Mouse (Mus musculus) forebrain, postnatal 0 days (tissue): ENCODE results near the gene Nkg7. TPM values are rescaled to one million over a fixed set of nuclear protein-coding genes. Genes with fewer than 3 reads are reported as not detected.

Experiments
- ATAC-seq: fragments of 200-750 bp; cut with Nextera tagmentation; 2 replicates; pipeline ENCODE4 v1.8.0; 2017; ENCODE audit warnings: mild to moderate bottlenecking, moderate library complexity
- DNase-seq: peaks from one replicate; pipeline ENCODE4 v3.0.0-alpha.2; 2015
- H3K27ac ChIP-seq: fragments of 300-500 bp; sonication (generic); 2 replicates; pipeline ENCODE4 v1.5.1; 2014; ENCODE audit warnings: low read depth, mild to moderate bottlenecking, antibody characterized with exemption, low read length, moderate library complexity, mixed read lengths
- H3K27me3 ChIP-seq: fragments of 300-500 bp; sonication (generic); 2 replicates; pipeline ENCODE4 v1.6.1; 2014; ENCODE audit warnings: mild to moderate bottlenecking, low read length, mixed read lengths; ENCODE audit not compliant: insufficient read depth
- H3K36me3 ChIP-seq: fragments of 300-500 bp; sonication (generic); 2 replicates; pipeline ENCODE4 v1.6.1; 2014; ENCODE audit warnings: mild to moderate bottlenecking, moderate library complexity; ENCODE audit not compliant: insufficient read depth
- H3K4me1 ChIP-seq: fragments of 300-500 bp; sonication (generic); 2 replicates; pipeline ENCODE4 v1.6.1; 2014; ENCODE audit warnings: antibody characterized with exemption; ENCODE audit not compliant: insufficient read depth
- H3K4me2 ChIP-seq: fragments of 300-500 bp; sonication (generic); 2 replicates; pipeline ENCODE4 v1.6.1; 2014; ENCODE audit warnings: low read depth, mild to moderate bottlenecking, moderate library complexity
- H3K4me3 ChIP-seq: fragments of 300-500 bp; sonication (generic); 2 replicates; pipeline ENCODE4 v1.5.1; 2014; ENCODE audit warnings: low read depth, low read length, mixed read lengths
- H3K9ac ChIP-seq: fragments of 300-500 bp; sonication (generic); 2 replicates; pipeline ENCODE4 v1.6.1; 2014; ENCODE audit warnings: mild to moderate bottlenecking
- H3K9me3 ChIP-seq: fragments of 300-500 bp; sonication (generic); 2 replicates; pipeline ENCODE4 v1.6.1; 2016; ENCODE audit warnings: low read length
- CTCF ChIP-seq: sonication (generic); IDR thresholded peaks from 2 replicates; pipeline ENCODE4 v1.5.1; 2016; ENCODE audit warnings: antibody characterized with exemption, control low read depth, low read depth
- WGBS: fragments of 180-500 bp; shearing (Covaris S2); extraction: QIAGEN DNeasy Blood & Tissue Kit; methylation state at CpG from one replicate; pipeline ENCODE4 v1.1.7; 2014; 5-methylcytosine and 5-hydroxymethylcytosine counted together
- polyA plus RNA-seq: library from polyadenylated mRNA; unstranded; fragments of >200 nt; fragmentation: Nextera tagmentation; extraction: Ambion mirVana; gene quantifications from 2 replicates; pipeline ENCODE4 v1.2.1, GENCODE M21; 2015
- total RNA-seq: library from RNA; depleted of rRNA; stranded (reverse); fragments of >200 nt; gene quantifications from 2 replicates; pipeline ENCODE4 v1.2.3, GENCODE M21; 2014

The Nkg7 gene
- total and polyA plus RNA-seq, 2 experiments from 2014 or later = not detected

GRCm38 (mm10) chr7:43438611-43439010, 1.7 kb downstream of the Nkg7 start:
- ATAC-seq (no peak), DNase-seq (no peak)
- Histone ChIP-seq H3K4me1 (peaks cover 4% of the 10 kb centered on the region; the same call in 1 of the 2 replicates), H3K36me3 (no peaks in the 10 kb centered on the region), H3K9me3 (no peaks in the 10 kb centered on the region), H3K4me3 (no peak overlapping the region), H3K9ac (no peak overlapping the region), H3K27me3 (no peaks in the 10 kb centered on the region), H3K4me2 (no peak overlapping the region), H3K27ac (no peak overlapping the region)
- WGBS = 81% methylated on average over 4 of the region's 4 CpGs
- no peak for TF ChIP-seq CTCF

- H3K36me3 ChIP-seq = no peaks in the 10 kb centered on the region
- 78% methylated on average over 6 of the region's 6 CpGs for WGBS
- no peaks in the 10 kb centered on the region for H3K27me3 ChIP-seq
- no peak for DNase-seq
- H3K4me3 ChIP-seq = no peak within 1 kb of the TSS
- H3K4me2 ChIP-seq = no peak within 1 kb of the TSS
- H3K4me1 ChIP-seq = peaks cover 11% of the 10 kb centered on the region
- H3K27ac ChIP-seq = no peak within 1 kb of the TSS
- H3K9me3 ChIP-seq = no peaks in the 10 kb centered on the region
- no peak within 1 kb of the TSS for H3K9ac ChIP-seq
- TF ChIP-seq CTCF = no peak
- ATAC-seq = no peak
Observed at GRCm38 (mm10) chr7:43440482-43440881, 3.6 kb downstream of the Nkg7 start, which contains the start of gene Cldnd2. Cldnd2 (plus strand) TSS chr7:43440782.

GRCm38 (mm10) chr7:43441071-43441470, 4.2 kb downstream of the Nkg7 start:
- ATAC-seq (no peak), DNase-seq (no peak)
- no peak overlapping the region for H3K4me3 ChIP-seq
- no peaks in the 10 kb centered on the region for H3K27me3 ChIP-seq
- WGBS = 83% methylated on average over 3 of the region's 3 CpGs
- no peak overlapping the region for H3K27ac ChIP-seq
- no peaks in the 10 kb centered on the region for H3K36me3 ChIP-seq
- no peak overlapping the region for H3K9ac ChIP-seq
- no peaks in the 10 kb centered on the region for H3K9me3 ChIP-seq
- no peak overlapping the region for H3K4me2 ChIP-seq
- H3K4me1 ChIP-seq = peaks cover 11% of the 10 kb centered on the region
- TF ChIP-seq CTCF = no peak

GRCm38 (mm10) chr7:43442684-43443083, 5.8 kb downstream of the Nkg7 start:
- H3K9me3 ChIP-seq = no peaks in the 10 kb centered on the region
- no peak for DNase-seq

GRCm38 (mm10) chr7:43443126-43443916, 6.4 kb downstream of the Nkg7 start:
- H3K27me3 ChIP-seq = no peaks in the 10 kb centered on the region
- peak overlapping the region; percentile 86 for H3K27ac ChIP-seq
- peak overlapping the region; percentile 52 for H3K4me3 ChIP-seq
- peak; percentile 83 for ATAC-seq
- peak; percentile 75 for DNase-seq
- peak overlapping the region; percentile 55 for H3K9ac ChIP-seq
- no peak for TF ChIP-seq CTCF
- H3K4me2 ChIP-seq = peak overlapping the region; percentile 84
- H3K36me3 ChIP-seq = no peaks in the 10 kb centered on the region
- peaks cover 11% of the 10 kb centered on the region for H3K4me1 ChIP-seq
- H3K9me3 ChIP-seq = no peaks in the 10 kb centered on the region
- WGBS = under 1% methylated on average over 36 of the region's 36 CpGs

More at GRCm38 (mm10) chr7:43442684-43443083, 5.8 kb downstream of the Nkg7 start:
- no peak for TF ChIP-seq CTCF
- no peak for ATAC-seq
- H3K27ac ChIP-seq = peak overlapping the region; percentile 86
- H3K4me2 ChIP-seq = peak overlapping the region; percentile 84
- peak overlapping the region; percentile 55 for H3K9ac ChIP-seq
- WGBS = 15% methylated on average over 9 of the region's 9 CpGs
- H3K4me1 ChIP-seq = peaks cover 11% of the 10 kb centered on the region
- H3K27me3 ChIP-seq = no peaks in the 10 kb centered on the region
- peak overlapping the region; percentile 52 for H3K4me3 ChIP-seq
- H3K36me3 ChIP-seq = no peaks in the 10 kb centered on the region

GRCm38 (mm10) chr7:43443917-43444293, 7.0 kb downstream of the Nkg7 start, which contains the start of the genes Etfb and Gm45233:
Etfb (plus strand) TSS chr7:43444083.
Gm45233 (plus strand) TSS chr7:43444128.
- H3K4me1 ChIP-seq = peaks cover 11% of the 10 kb centered on the region
- peak; percentile 98 for ATAC-seq
- peak; percentile 95 for DNase-seq
- H3K27ac ChIP-seq = peak within 1 kb of the TSS; percentile 86
- no peaks in the 10 kb centered on the region for H3K9me3 ChIP-seq
- peak within 1 kb of the TSS; percentile 55 for H3K9ac ChIP-seq
- peak within 1 kb of the TSS; percentile 52 for H3K4me3 ChIP-seq
- TF ChIP-seq CTCF = peak; percentile 29; the same call in 1 of the 2 replicates
- no peaks in the 10 kb centered on the region for H3K36me3 ChIP-seq
- H3K4me2 ChIP-seq = peak within 1 kb of the TSS; percentile 84
- no peaks in the 10 kb centered on the region for H3K27me3 ChIP-seq
- WGBS = under 1% methylated on average over 27 of the region's 27 CpGs

- Histone ChIP-seq H3K27ac (no peak overlapping the region), H3K27me3 (no peaks in the 10 kb centered on the region), H3K4me1 (peaks cover 6% of the 10 kb centered on the region), H3K4me3 (no peak overlapping the region), H3K4me2 (no peak overlapping the region), H3K9me3 (no peaks in the 10 kb centered on the region), H3K36me3 (0 out of 2 replicates have a peak, but pooled peaks cover 3% of the 10 kb centered on the region), H3K9ac (no peak overlapping the region)
- WGBS = 76% methylated on average over 4 of the region's 4 CpGs
- ATAC-seq (no peak), DNase-seq (no peak)
- no peak for TF ChIP-seq CTCF
Observed at GRCm38 (mm10) chr7:43447801-43448200, 10.9 kb downstream of the Nkg7 start.
